In genomic region chr3:133092936-133093335, GRCm38 (mm10) we compare ENCODE assay signal across 8 mouse cellular contexts. TPM values are rescaled to one million over a fixed set of nuclear protein-coding genes. Genes with fewer than 3 reads are reported as not detected.
A peak's percentile ranks its signal among the peaks of the same experiment; 100 is the strongest.
DNase-seq lines count a peak whose midpoint lies in the region; ATAC-seq lines count a peak whose summit lies in the region.

No protein-coding gene starts in this region.

- H3K4me2 ChIP-seq in liver, embryonic 11.5 days: peak overlapping the region; percentile 67
- H3K4me2 ChIP-seq in forebrain, embryonic 14.5 days (ENCODE audit: low read length): peak overlapping the region; percentile 48
- H3K4me2 ChIP-seq in liver, embryonic 13.5 days: peak overlapping the region; percentile 64

- H3K9ac ChIP-seq in liver, embryonic 11.5 days (ENCODE audit: low read depth, low read length): peak overlapping the region; percentile 99
- H3K9ac ChIP-seq in forebrain, embryonic 14.5 days (ENCODE audit: low read length): 0 out of 2 replicates have a peak overlapping the region, but pooled peaks have one; percentile 95
- peak overlapping the region; percentile 91 for H3K9ac ChIP-seq in liver, embryonic 13.5 days

- no peak for ATAC-seq in liver, embryonic 11.5 days (replicated peaks; ENCODE audit: low FRiP score)
- no peak for ATAC-seq in forebrain, embryonic 14.5 days
- ATAC-seq in liver, embryonic 13.5 days (ENCODE audit: low read depth): no peak

- no peak for DNase-seq in liver, embryonic 11.5 days (ENCODE audit: low spot score)
- no peak for DNase-seq in liver
- no peak for DNase-seq in forebrain, embryonic 14.5 days (ENCODE audit: low spot score)
- DNase-seq in liver, embryonic 13.5 days: no peak
- DNase-seq in splenic B cell, adult 2 months (ENCODE audit: low read depth, low spot score): peak; percentile 51
- DNase-seq in thymus, postnatal 0 days (ENCODE audit: low spot score): no peak
- no peak for DNase-seq in cerebellum, postnatal 4 days (ENCODE audit: low spot score in 2 of 2)
- no peak for DNase-seq in thymus, adult 18-20 months

- H3K4me3 ChIP-seq in liver, embryonic 11.5 days (ENCODE audit: low read depth, low read length): peak overlapping the region; percentile 90
- peak overlapping the region; percentile 98 for H3K4me3 ChIP-seq in forebrain, embryonic 14.5 days (ENCODE audit: low read depth, low read length)
- peak overlapping the region; percentile 82 for H3K4me3 ChIP-seq in liver, embryonic 13.5 days (replicated peaks)

- no peaks in the 10 kb centered on the region for H3K27me3 ChIP-seq in liver, embryonic 11.5 days (replicated peaks; ENCODE audit: control insufficient read depth, insufficient read depth, low read length)
- H3K27me3 ChIP-seq in forebrain, embryonic 14.5 days (replicated peaks; ENCODE audit: control insufficient read depth, insufficient read depth, low read length): no peaks in the 10 kb centered on the region
- no peaks in the 10 kb centered on the region for H3K27me3 ChIP-seq in liver, embryonic 13.5 days
- H3K27me3 ChIP-seq in splenic B cell, adult 2 months (ENCODE audit: control insufficient read depth, insufficient read depth, low read length, poor library complexity, severe bottlenecking): no peaks in the 10 kb centered on the region

- peaks cover 8% of the 10 kb centered on the region for H3K4me1 ChIP-seq in liver, embryonic 11.5 days (replicated peaks; ENCODE audit: control insufficient read depth, insufficient read depth, low read length)
- peaks cover 8% of the 10 kb centered on the region; the same call in 1 of the 2 replicates for H3K4me1 ChIP-seq in forebrain, embryonic 14.5 days (ENCODE audit: control insufficient read depth, insufficient read depth, low read length)
- H3K4me1 ChIP-seq in liver, embryonic 13.5 days (replicated peaks): peaks cover 41% of the 10 kb centered on the region

- no peak overlapping the region for H3K27ac ChIP-seq in liver, embryonic 11.5 days (ENCODE audit: low read depth, low read length)
- H3K27ac ChIP-seq in forebrain, embryonic 14.5 days (ENCODE audit: low read depth, low read length): no peak overlapping the region
- 0 out of 2 replicates have a peak overlapping the region, but pooled peaks have one; percentile 14 for H3K27ac ChIP-seq in liver, embryonic 13.5 days

- no peaks in the 10 kb centered on the region for H3K36me3 ChIP-seq in liver, embryonic 11.5 days (ENCODE audit: control insufficient read depth, insufficient read depth, low read length)
- H3K36me3 ChIP-seq in forebrain, embryonic 14.5 days (ENCODE audit: control insufficient read depth, insufficient read depth, low read length): peaks cover 12% of the 10 kb centered on the region
- peaks cover 2% of the 10 kb centered on the region; the same call in 1 of the 2 replicates for H3K36me3 ChIP-seq in liver, embryonic 13.5 days
- H3K36me3 ChIP-seq in splenic B cell, adult 2 months (ENCODE audit: control insufficient read depth, insufficient read depth, low read length, poor library complexity, severe bottlenecking): 0 out of 2 replicates have a peak, but pooled peaks cover 2% of the 10 kb centered on the region

- WGBS in liver, embryonic 11.5 days: 74% methylated on average over 1 of the region's 1 CpGs
- 80% methylated on average over 1 of the region's 1 CpGs for whole genome bisulfite sequencing in forebrain, embryonic 14.5 days
- WGBS in liver, embryonic 13.5 days (ENCODE audit: insufficient replicate concordance): 34% methylated on average over 1 of the region's 1 CpGs

- H3K9me3 ChIP-seq in liver, embryonic 11.5 days (ENCODE audit: control insufficient read depth, low read length): no peaks in the 10 kb centered on the region
- no peaks in the 10 kb centered on the region for H3K9me3 ChIP-seq in forebrain, embryonic 14.5 days (replicated peaks; ENCODE audit: control insufficient read depth, low read length)
- no peaks in the 10 kb centered on the region for H3K9me3 ChIP-seq in liver, embryonic 13.5 days (replicated peaks)

RNA-seq across cellular contexts. Expression of gene Gstcd, which starts 1.1 kb away (rescaled TPM):
- polyA plus RNA-seq in liver, embryonic 11.5 days (2014; fragmentation: Nextera tagmentation; extraction: Ambion mirVana): 8.4 and 9.0 TPM in 2 replicates
- polyA plus RNA-seq in forebrain, embryonic 14.5 days (2014; fragmentation: Nextera tagmentation; extraction: Ambion mirVana): 4.9 and 5.2 TPM in 2 replicates
- polyA plus RNA-seq in liver, embryonic 13.5 days (2015; fragmentation: Nextera tagmentation; extraction: Ambion mirVana): 3.7 and 4.5 TPM in 2 replicates
- 5.8 and 8.4 TPM in 2 replicates for polyA plus RNA-seq in thymus, postnatal 0 days (2015; fragmentation: Nextera tagmentation; extraction: Ambion mirVana)

RNA-seq across cellular contexts. Expression of gene Ints12, which starts 1.3 kb away (rescaled TPM):
- 17.6 and 19.0 TPM in 2 replicates for polyA plus RNA-seq in liver, embryonic 11.5 days (2014; fragmentation: Nextera tagmentation; extraction: Ambion mirVana)
- 21.0 TPM in 2 replicates for polyA plus RNA-seq in forebrain, embryonic 14.5 days (2014; fragmentation: Nextera tagmentation; extraction: Ambion mirVana)
- polyA plus RNA-seq in liver, embryonic 13.5 days (2015; fragmentation: Nextera tagmentation; extraction: Ambion mirVana): 11.0 and 13.2 TPM in 2 replicates
- 24.1 TPM in 2 replicates for polyA plus RNA-seq in thymus, postnatal 0 days (2015; fragmentation: Nextera tagmentation; extraction: Ambion mirVana)
